In genomic region chr2:131055631-131056030, GRCm38 (mm10) we compare ENCODE assay signal across 9 mouse cellular contexts. TPM values are rescaled to one million over a fixed set of nuclear protein-coding genes. Genes with fewer than 3 reads are reported as not detected.
DNase-seq lines count a peak whose midpoint lies in the region; ATAC-seq and TF ChIP-seq lines count a peak whose summit lies in the region.
"Had no signal": no experiment of that assay in that cellular context is flagged by ENCODE, and none has a peak within 500 bp of the region (broad histone marks: within the 10 kb centered on the region; RNA-seq: fewer than 3 reads in every experiment).

No protein-coding gene starts in this region.

- ATAC-seq in hematopoietic stem cell, adult 5-6 weeks (replicated peaks in 1 of 2; ENCODE audit: insufficient read depth in 1 of 2, low FRiP score in 2 of 2, low TSS enrichment in 1 of 2, low read depth in 1 of 2, poor library complexity in 2 of 2, severe bottlenecking in 2 of 2), result peak; percentile 44 to 58
- ATAC-seq in midbrain, embryonic 11.5 days (ENCODE audit: low FRiP score), result peak; percentile 36; the same call in 1 of the 2 replicates
- ATAC-seq in stomach, postnatal 0 days (ENCODE audit: low FRiP score, low TSS enrichment), result peak; percentile 56
- ATAC-seq: Patski had no signal

- 3% methylated on average over 10 of the region's 10 CpGs for WGBS in embryonic facial prominence, embryonic 10.5 days
- WGBS in limb, embryonic 10.5 days, result 3% methylated on average over 10 of the region's 10 CpGs
- WGBS in midbrain, embryonic 11.5 days, result 6% methylated on average over 10 of the region's 10 CpGs
- 11% methylated on average over 10 of the region's 10 CpGs for WGBS in stomach, postnatal 0 days

- peak; percentile 87 for TF ChIP-seq CTCF in stomach, postnatal 0 days (IDR thresholded peaks at IDR 0.05; ENCODE audit: low read depth)

- H3K36me3 ChIP-seq in embryonic facial prominence, embryonic 10.5 days (replicated peaks), result no peaks in the 10 kb centered on the region
- H3K36me3 ChIP-seq in limb, embryonic 10.5 days, result no peaks in the 10 kb centered on the region
- no peaks in the 10 kb centered on the region for H3K36me3 ChIP-seq in midbrain, embryonic 11.5 days (ENCODE audit: control insufficient read depth, insufficient read depth, low read length)
- no peaks in the 10 kb centered on the region for H3K36me3 ChIP-seq in stomach, postnatal 0 days (ENCODE audit: control insufficient read depth, insufficient read depth, low read length)

- H3K4me1 ChIP-seq in embryonic facial prominence, embryonic 10.5 days, result peaks cover 50% of the 10 kb centered on the region
- peaks cover 50% of the 10 kb centered on the region for H3K4me1 ChIP-seq in limb, embryonic 10.5 days
- H3K4me1 ChIP-seq in midbrain, embryonic 11.5 days (ENCODE audit: control insufficient read depth, insufficient read depth, low read length), result peaks cover 4% of the 10 kb centered on the region; the same call in 1 of the 2 replicates
- H3K4me1 ChIP-seq in stomach, postnatal 0 days (replicated peaks; ENCODE audit: control insufficient read depth, insufficient read depth), result peaks cover 11% of the 10 kb centered on the region; the same call in 1 of the 2 replicates

- TF ChIP-seq EP300 in stomach, postnatal 0 days (optimal IDR thresholded peaks at IDR 0.05), result no peak

- peak overlapping the region; percentile 19; the same call in 1 of the 2 replicates for H3K4me2 ChIP-seq in midbrain, embryonic 11.5 days
- H3K4me2 ChIP-seq in stomach, postnatal 0 days (replicated peaks; ENCODE audit: low read depth), result no peak overlapping the region

- H3K9me3 ChIP-seq in embryonic facial prominence, embryonic 10.5 days, result no peaks in the 10 kb centered on the region
- no peaks in the 10 kb centered on the region for H3K9me3 ChIP-seq in limb, embryonic 10.5 days (replicated peaks)
- H3K9me3 ChIP-seq in midbrain, embryonic 11.5 days (ENCODE audit: control insufficient read depth, low read length), result no peaks in the 10 kb centered on the region
- no peaks in the 10 kb centered on the region for H3K9me3 ChIP-seq in stomach, postnatal 0 days (ENCODE audit: control insufficient read depth, low read length)

- H3K27me3 ChIP-seq in embryonic facial prominence, embryonic 10.5 days (replicated peaks; ENCODE audit: low read depth, poor library complexity, severe bottlenecking), result peaks cover 81% of the 10 kb centered on the region
- peaks cover 79% of the 10 kb centered on the region for H3K27me3 ChIP-seq in limb, embryonic 10.5 days (ENCODE audit: low read depth, poor library complexity, severe bottlenecking)
- H3K27me3 ChIP-seq in midbrain, embryonic 11.5 days (ENCODE audit: control insufficient read depth, insufficient read depth, low read length), result peaks cover 51% of the 10 kb centered on the region
- peaks cover 14% of the 10 kb centered on the region for H3K27me3 ChIP-seq in stomach, postnatal 0 days (ENCODE audit: control insufficient read depth, insufficient read depth, low read length)
- H3K27me3 ChIP-seq: Patski had no signal

- no peak overlapping the region for H3K9ac ChIP-seq in midbrain, embryonic 11.5 days (ENCODE audit: low read length)
- H3K9ac ChIP-seq in stomach, postnatal 0 days (ENCODE audit: low read length), result no peak overlapping the region

- no peak overlapping the region; the same call in 1 of the 2 replicates for H3K27ac ChIP-seq in embryonic facial prominence, embryonic 10.5 days (replicated peaks)
- no peak overlapping the region for H3K27ac ChIP-seq in limb, embryonic 10.5 days
- H3K27ac ChIP-seq in midbrain, embryonic 11.5 days (ENCODE audit: low read depth, low read length), result no peak overlapping the region
- H3K27ac ChIP-seq in stomach, postnatal 0 days (replicated peaks), result no peak overlapping the region

- H3K4me3 ChIP-seq in embryonic facial prominence, embryonic 10.5 days, result peak overlapping the region; percentile 53
- H3K4me3 ChIP-seq in limb, embryonic 10.5 days, result peak overlapping the region; percentile 49
- no peak overlapping the region for H3K4me3 ChIP-seq in midbrain, embryonic 11.5 days (ENCODE audit: low read depth, low read length)
- H3K4me3 ChIP-seq in stomach, postnatal 0 days (ENCODE audit: low read depth, low read length), result no peak overlapping the region

- DNase-seq in cerebellum, postnatal 10 days, result peak; percentile 57 to 76
- DNase-seq in cerebellum, adult 9-11 months, result no peak
- peak; percentile 90 for DNase-seq in ES-CJ7 (ENCODE audit: low read depth, low spot score)
- DNase-seq in embryonic facial prominence, embryonic 10.5 days (ENCODE audit: low spot score), result peak; percentile 80
- DNase-seq in limb, embryonic 10.5 days (ENCODE audit: low spot score), result peak; percentile 84
- DNase-seq in midbrain, embryonic 11.5 days (ENCODE audit: low spot score, missing footprints), result peak; percentile 97
- DNase-seq in stomach, postnatal 0 days (ENCODE audit: low spot score), result peak; percentile 80

RNA-seq across cellular contexts. Expression of gene Adam33, which starts 8.0 kb away (rescaled TPM):
- polyA plus RNA-seq in embryonic facial prominence, embryonic 10.5 days (2016; fragmentation: Nextera tagmentation; extraction: Ambion mirVana), result 0.64 and 1.0 TPM in 2 replicates
- total RNA-seq in hematopoietic stem cell, adult 5-6 weeks (2017), result not detected in 2 replicates
- polyA plus RNA-seq in limb, embryonic 10.5 days (2016; fragmentation: Nextera tagmentation; extraction: Ambion mirVana), result 0.38 and 0.48 TPM in 2 replicates
- polyA plus RNA-seq in midbrain, embryonic 11.5 days (2014; fragmentation: Nextera tagmentation; extraction: Ambion mirVana), result 0.64 and 0.68 TPM in 2 replicates
- 8.2 and 8.7 TPM in 2 replicates for polyA plus RNA-seq in stomach, postnatal 0 days (2015; fragmentation: Nextera tagmentation; extraction: Ambion mirVana)

RNA-seq across cellular contexts. Expression of gene Gfra4, which starts 12.7 kb away (rescaled TPM):
- 5.6 and 7.2 TPM in 2 replicates for polyA plus RNA-seq in embryonic facial prominence, embryonic 10.5 days (2016; fragmentation: Nextera tagmentation; extraction: Ambion mirVana)
- total RNA-seq in hematopoietic stem cell, adult 5-6 weeks (2017), result 5.2 TPM in 1 of 2 replicates, not detected in the other
- polyA plus RNA-seq in limb, embryonic 10.5 days (2016; fragmentation: Nextera tagmentation; extraction: Ambion mirVana), result 7.1 and 10.1 TPM in 2 replicates
- 2.1 and 3.0 TPM in 2 replicates for polyA plus RNA-seq in midbrain, embryonic 11.5 days (2014; fragmentation: Nextera tagmentation; extraction: Ambion mirVana)
- 10.1 and 10.3 TPM in 2 replicates for polyA plus RNA-seq in stomach, postnatal 0 days (2015; fragmentation: Nextera tagmentation; extraction: Ambion mirVana)

RNA-seq across cellular contexts. Expression of gene Siglec1, which starts 30.9 kb away (rescaled TPM):
- polyA plus RNA-seq in embryonic facial prominence, embryonic 10.5 days (2016; fragmentation: Nextera tagmentation; extraction: Ambion mirVana), result 0.06 and 0.16 TPM in 2 replicates
- 0.19 TPM in 1 of 2 replicates, not detected in the other for total RNA-seq in hematopoietic stem cell, adult 5-6 weeks (2017)
- polyA plus RNA-seq in limb, embryonic 10.5 days (2016; fragmentation: Nextera tagmentation; extraction: Ambion mirVana), result 0.09 and 0.10 TPM in 2 replicates
- polyA plus RNA-seq in midbrain, embryonic 11.5 days (2014; fragmentation: Nextera tagmentation; extraction: Ambion mirVana), result 0.10 TPM in 2 replicates
- 0.34 and 0.38 TPM in 2 replicates for polyA plus RNA-seq in stomach, postnatal 0 days (2015; fragmentation: Nextera tagmentation; extraction: Ambion mirVana)

Comparison
In these comparisons a context has a peak if more than half of its experiments do, and no peak if none do; other contexts are left out.
1. H3K4me3 ChIP-seq: peak in embryonic facial prominence, embryonic 10.5 days (single experiment) and limb, embryonic 10.5 days (single experiment); none in midbrain, embryonic 11.5 days (single experiment) and stomach, postnatal 0 days (single experiment).
2. Peak in every context shown above with its lines, with median percentiles within 50 percentile points of each other: ATAC-seq.